Mouse (Mus musculus): ENCODE measurements around the gene Hhip.

DNA sequence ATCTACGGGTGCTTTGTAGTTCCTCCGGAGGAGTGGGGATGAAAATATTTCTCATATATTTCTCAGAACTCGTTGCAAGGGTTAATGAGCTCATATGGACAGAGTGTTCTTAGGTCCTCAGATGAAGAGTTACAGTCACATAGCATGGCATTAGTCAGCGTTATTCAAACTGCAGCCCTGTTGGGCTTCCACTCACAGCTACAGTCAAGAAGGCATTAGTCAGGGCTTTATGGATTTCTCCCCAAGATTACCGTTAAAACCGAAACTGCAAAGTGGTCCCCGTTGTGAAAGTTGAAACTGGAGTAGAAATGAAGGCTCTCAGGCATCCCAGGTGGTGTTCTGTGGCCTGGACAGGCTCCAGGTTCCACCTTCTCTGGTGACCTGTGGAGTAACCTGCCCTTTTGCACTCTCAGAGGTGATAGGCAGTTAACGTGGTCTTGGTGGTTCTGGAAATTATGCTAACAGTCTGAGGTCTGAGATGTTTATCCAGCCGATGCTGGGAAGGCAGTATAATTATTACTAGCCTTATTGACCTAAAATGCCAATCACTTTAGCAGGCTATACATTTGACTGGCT, 112.2 kb downstream of the Hhip start:
- no peak for TF ChIP-seq POLR2A (IDR thresholded peaks at IDR 0.05; ENCODE audit: low read depth, low read length)
- TF ChIP-seq CTCF (IDR thresholded peaks at IDR 0.05; ENCODE audit: extremely low read depth, insufficient read length, insufficient replicate concordance, low read depth, low read length): no peak

All from small intestine, adult 2 months (tissue).